Mouse (Mus musculus) kidney, postnatal 0 days (tissue): ENCODE results near the gene Peg10. TPM values are rescaled to one million over a fixed set of nuclear protein-coding genes. Genes with fewer than 3 reads are reported as not detected.
A peak's percentile ranks its signal among the peaks of the same experiment; 100 is the strongest.

ENCODE experiments used
- ATAC-seq: fragments of 200-750 bp; cut with Nextera tagmentation; replicated peaks from 2 replicates; pipeline ENCODE4 v1.8.0; 2017; ENCODE audit warnings: low read depth, moderate number of reproducible peaks, moderate TSS enrichment, moderate library complexity; ENCODE audit not compliant: low FRiP score
- DNase-seq: peaks from one replicate; pipeline ENCODE4 v3.0.0-alpha.2; 2016; ENCODE audit warnings: low spot score
- H3K27ac ChIP-seq: fragments of 300-500 bp; sonication (generic); 2 replicates; pipeline ENCODE4 v1.5.1; 2014; ENCODE audit warnings: mild to moderate bottlenecking
- H3K27me3 ChIP-seq: fragments of 300-500 bp; sonication (generic); 2 replicates; pipeline ENCODE4 v1.6.1; 2014; ENCODE audit warnings: low read length, mixed read lengths; ENCODE audit not compliant: insufficient read depth
- H3K36me3 ChIP-seq: fragments of 300-500 bp; sonication (generic); 2 replicates; pipeline ENCODE4 v1.6.1; 2014; ENCODE audit warnings: low read length, mixed read lengths; ENCODE audit not compliant: insufficient read depth
- H3K4me1 ChIP-seq: fragments of 300-500 bp; sonication (generic); replicated peaks from 2 replicates; pipeline ENCODE4 v1.6.1; 2014; ENCODE audit warnings: antibody characterized with exemption, low read length, mixed read lengths; ENCODE audit not compliant: insufficient read depth
- H3K4me2 ChIP-seq: fragments of 300-500 bp; sonication (generic); 2 replicates; pipeline ENCODE4 v1.6.1; 2014; ENCODE audit warnings: mild to moderate bottlenecking, low read length, moderate library complexity, mixed read lengths
- H3K4me3 ChIP-seq: fragments of 300-500 bp; sonication (generic); replicated peaks from 2 replicates; pipeline ENCODE4 v1.5.1; 2014; ENCODE audit warnings: low read depth, low read length
- H3K9ac ChIP-seq: fragments of 300-500 bp; sonication (generic); 2 replicates; pipeline ENCODE4 v1.6.1; 2014; ENCODE audit warnings: low read depth, low read length
- H3K9me3 ChIP-seq: fragments of 300-500 bp; sonication (generic); replicated peaks from 2 replicates; pipeline ENCODE4 v1.6.1; 2016; ENCODE audit warnings: low read length, inconsistent platforms, mixed read lengths
- CTCF ChIP-seq: IDR thresholded peaks from 2 replicates; pipeline ENCODE4 v1.5.1; 2016; ENCODE audit warnings: antibody characterized with exemption, low read depth, mild to moderate bottlenecking, moderate library complexity
- WGBS: fragments of 180-500 bp; shearing (Covaris S2); extraction: QIAGEN DNeasy Blood & Tissue Kit; methylation state at CpG from one replicate; pipeline ENCODE4 v1.1.7; 2014; 5-methylcytosine and 5-hydroxymethylcytosine counted together
- polyA plus RNA-seq: library from polyadenylated mRNA; unstranded; fragments of >200 nt; fragmentation: Nextera tagmentation; extraction: Ambion mirVana; gene quantifications from 2 replicates; pipeline ENCODE4 v1.2.1, GENCODE M21; 2015

Peg10 gene
- polyA plus RNA-seq, 1 experiment from 2014 or later, result 1.2 TPM

- Histone ChIP-seq H3K4me1 (no peaks in the 10 kb centered on the region), H3K4me3 (no peak overlapping the region), H3K36me3 (no peaks in the 10 kb centered on the region), H3K27me3 (no peaks in the 10 kb centered on the region), H3K4me2 (no peak overlapping the region), H3K9me3 (no peaks in the 10 kb centered on the region), H3K9ac (no peak overlapping the region), H3K27ac (no peak overlapping the region)
- ATAC-seq (no peak), DNase-seq (no peak)
- 70% methylated on average over 2 of the region's 2 CpGs for WGBS
- TF ChIP-seq CTCF, result no peak
Measured at GRCm38 (mm10) chr6:4717344-4717743, 29.8 kb upstream of the Peg10 start.

GRCm38 (mm10) chr6:4722142-4722541 lies 25.0 kb upstream of the Peg10 start:
- H3K9ac ChIP-seq, result no peak overlapping the region
- H3K27me3 ChIP-seq, result no peaks in the 10 kb centered on the region
- ATAC-seq, result no peak
- DNase-seq, result no peak
- H3K9me3 ChIP-seq, result no peaks in the 10 kb centered on the region
- H3K36me3 ChIP-seq, result no peaks in the 10 kb centered on the region
- H3K4me3 ChIP-seq, result no peak overlapping the region
- H3K27ac ChIP-seq, result no peak overlapping the region
- TF ChIP-seq CTCF, result no peak
- 75% methylated on average over 6 of the region's 6 CpGs for WGBS
- H3K4me2 ChIP-seq, result no peak overlapping the region
- H3K4me1 ChIP-seq, result no peaks in the 10 kb centered on the region

- no peak overlapping the region for H3K27ac ChIP-seq
- no peaks in the 10 kb centered on the region for H3K27me3 ChIP-seq
- no peak for TF ChIP-seq CTCF
- no peaks in the 10 kb centered on the region for H3K9me3 ChIP-seq
- H3K36me3 ChIP-seq, result no peaks in the 10 kb centered on the region
- no peak overlapping the region for H3K9ac ChIP-seq
- no peak overlapping the region for H3K4me3 ChIP-seq
- ATAC-seq (no peak), DNase-seq (no peak)
- no peak overlapping the region for H3K4me2 ChIP-seq
- WGBS, result 79% methylated on average over 13 of the region's 13 CpGs
- no peaks in the 10 kb centered on the region for H3K4me1 ChIP-seq
Measured at GRCm38 (mm10) chr6:4722739-4723138, 24.4 kb upstream of the Peg10 start.

- H3K9me3 ChIP-seq, result no peaks in the 10 kb centered on the region
- 59% methylated on average over 15 of the region's 15 CpGs for WGBS
- no peak overlapping the region for H3K27ac ChIP-seq
- no peak overlapping the region for H3K4me3 ChIP-seq
- TF ChIP-seq CTCF, result no peak
- H3K4me1 ChIP-seq, result no peaks in the 10 kb centered on the region
- no peak overlapping the region for H3K9ac ChIP-seq
- H3K4me2 ChIP-seq, result no peak overlapping the region
- no peaks in the 10 kb centered on the region for H3K27me3 ChIP-seq
- H3K36me3 ChIP-seq, result no peaks in the 10 kb centered on the region
- ATAC-seq (no peak), DNase-seq (no peak)
Measured at GRCm38 (mm10) chr6:4723998-4724757, 22.9 kb upstream of the Peg10 start.

- DNase-seq (no peak), ATAC-seq (no peak)
- TF ChIP-seq CTCF, result no peak
- Histone ChIP-seq H3K9me3 (no peaks in the 10 kb centered on the region), H3K27me3 (no peaks in the 10 kb centered on the region), H3K4me2 (no peak overlapping the region), H3K4me3 (no peak overlapping the region), H3K36me3 (no peaks in the 10 kb centered on the region), H3K9ac (no peak overlapping the region), H3K27ac (no peak overlapping the region), H3K4me1 (no peaks in the 10 kb centered on the region)
- WGBS, result 95% methylated on average over 2 of the region's 2 CpGs
Measured at GRCm38 (mm10) chr6:4728305-4728704, 18.8 kb upstream of the Peg10 start.

- no peak for DNase-seq
- no peak for ATAC-seq
- no peaks in the 10 kb centered on the region for H3K27me3 ChIP-seq
- no peak overlapping the region for H3K4me2 ChIP-seq
- TF ChIP-seq CTCF, result no peak
- no peaks in the 10 kb centered on the region for H3K36me3 ChIP-seq
- H3K9me3 ChIP-seq, result no peaks in the 10 kb centered on the region
- H3K27ac ChIP-seq, result no peak overlapping the region
- H3K4me3 ChIP-seq, result no peak overlapping the region
- no peak overlapping the region for H3K9ac ChIP-seq
- WGBS, result 44% methylated on average over 8 of the region's 8 CpGs
- H3K4me1 ChIP-seq, result no peaks in the 10 kb centered on the region
Measured at GRCm38 (mm10) chr6:4731675-4732074, 15.4 kb upstream of the Peg10 start.

- H3K27me3 ChIP-seq, result no peaks in the 10 kb centered on the region
- DNase-seq (peak; percentile 27), ATAC-seq (peak; percentile 65; the same call in 1 of the 2 replicates)
- TF ChIP-seq CTCF, result no peak
- H3K4me1 ChIP-seq, result no peaks in the 10 kb centered on the region
- H3K9me3 ChIP-seq, result no peaks in the 10 kb centered on the region
- H3K36me3 ChIP-seq, result no peaks in the 10 kb centered on the region
- H3K27ac ChIP-seq, result no peak overlapping the region
- no peak overlapping the region for H3K4me2 ChIP-seq
- no peak overlapping the region for H3K9ac ChIP-seq
- WGBS, result 42% methylated on average over 8 of the region's 8 CpGs
- no peak overlapping the region for H3K4me3 ChIP-seq
Measured at GRCm38 (mm10) chr6:4733208-4733607, 13.9 kb upstream of the Peg10 start.
